Mouse (Mus musculus): Measurements from ENCODE around the gene Vmn1r221. TPM values are rescaled to one million over a fixed set of nuclear protein-coding genes. Genes with fewer than 3 reads are reported as not detected.
A peak's percentile ranks its signal among the peaks of the same experiment; 100 is the strongest.
"Not testable (repeated sequence)": the region's sequence is repeated elsewhere in the genome, so short reads cannot be mapped to it uniquely, and the experiment has no call there.

Vmn1r221 gene
- not detected in 2 replicates for polyA plus RNA-seq (2015; fragmentation: Nextera tagmentation; extraction: Ambion mirVana)

DNA sequence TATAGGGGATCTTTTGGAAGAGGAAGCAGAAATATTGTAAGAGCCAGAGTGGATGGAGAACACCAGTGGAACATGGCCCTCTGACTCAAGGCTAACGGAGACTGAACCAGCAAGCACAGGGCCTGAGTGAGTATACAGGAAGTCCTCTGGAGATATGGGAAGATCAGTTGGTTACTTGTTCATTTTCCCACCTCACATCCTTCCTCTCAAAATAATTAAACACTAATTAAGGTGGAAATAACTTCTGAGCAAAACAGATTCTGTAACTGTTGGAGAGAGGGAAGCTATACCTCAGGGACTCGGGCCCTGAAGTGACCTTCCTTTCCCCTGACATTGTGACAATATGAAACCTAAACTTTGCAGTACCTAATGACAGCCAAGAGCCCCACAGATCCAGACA is at the start of gene Vmn1r221:
TSS of gene Vmn1r221 (plus strand) at position 301 of the 400 bp plus-strand sequence.
- H3K4me2 ChIP-seq (replicated peaks) = not testable (repeated sequence)

DNA sequence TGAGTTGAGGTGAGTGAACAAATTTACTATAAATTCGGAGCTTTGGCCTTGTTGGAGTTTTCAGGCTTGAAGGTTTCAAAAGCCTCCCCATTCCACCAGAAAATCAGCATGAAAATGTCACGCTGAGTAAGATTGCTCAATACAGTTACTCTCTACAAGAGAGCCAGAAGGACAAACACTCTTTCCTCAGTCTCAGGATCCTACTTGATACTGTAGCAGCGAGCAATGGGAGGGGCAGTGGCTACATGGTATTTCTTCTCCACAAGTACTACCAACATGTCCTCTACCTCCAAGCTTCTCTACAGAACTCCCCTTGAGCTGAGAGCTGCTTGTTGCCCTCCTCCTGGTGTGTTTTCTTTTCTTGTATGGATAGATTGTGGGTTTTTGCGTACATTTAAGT is 47.5 kb upstream of the Vmn1r221 start:
- H3K9me3 ChIP-seq; H3K36me3 ChIP-seq; H3K4me2 ChIP-seq (replicated peaks); H3K9ac ChIP-seq (replicated peaks); H3K27ac ChIP-seq (replicated peaks); H3K4me3 ChIP-seq; H3K4me1 ChIP-seq; H3K27me3 ChIP-seq; ATAC-seq (replicated peaks): not testable (repeated sequence)
- 84% methylated on average over 4 of the region's 4 CpGs for WGBS

More for the DNA sequence above, at the start of gene Vmn1r221:
- not testable (repeated sequence) for H3K4me3 ChIP-seq; H3K27me3 ChIP-seq; H3K9me3 ChIP-seq; H3K9ac ChIP-seq (replicated peaks); ATAC-seq (replicated peaks); H3K27ac ChIP-seq (replicated peaks); H3K36me3 ChIP-seq; H3K4me1 ChIP-seq
- 92% methylated on average over 2 of the region's 2 CpGs for WGBS

DNA sequence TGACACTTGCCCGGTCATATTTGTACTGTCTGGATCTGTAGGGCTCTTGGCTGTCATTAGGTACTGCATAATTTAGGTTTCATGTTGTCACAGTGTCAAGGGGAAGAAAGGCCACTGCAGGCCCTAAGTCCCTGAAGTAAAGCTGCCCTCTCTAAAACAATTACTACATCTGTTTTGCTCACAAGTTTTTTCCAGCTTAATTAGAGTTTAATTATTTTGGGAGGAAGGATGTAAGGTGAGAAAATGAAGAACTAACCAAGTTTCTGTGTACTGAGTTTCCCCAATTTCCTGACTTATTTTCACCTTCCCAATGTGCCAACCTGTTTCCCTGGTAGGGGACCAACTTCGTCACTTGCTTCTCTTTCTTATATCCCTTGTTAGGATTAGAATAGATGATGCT is 26.1 kb upstream of the Vmn1r221 start, which contains the start of gene Vmn1r220:
TSS of gene Vmn1r220 (minus strand) at position 101 of the 400 bp plus-strand sequence.
- no peak for ATAC-seq (replicated peaks)
- Histone ChIP-seq H3K27me3 (no peaks in the 10 kb centered on the region), H3K4me2 (replicated peaks) (no peak within 1 kb of the TSS), H3K36me3 (no peaks in the 10 kb centered on the region), H3K4me3 (no peak within 1 kb of the TSS), H3K9ac (replicated peaks) (no peak within 1 kb of the TSS), H3K27ac (replicated peaks) (no peak within 1 kb of the TSS), H3K9me3 (no peaks in the 10 kb centered on the region), H3K4me1 (no peaks in the 10 kb centered on the region)
- WGBS = 91% methylated on average over 2 of the region's 2 CpGs

DNA sequence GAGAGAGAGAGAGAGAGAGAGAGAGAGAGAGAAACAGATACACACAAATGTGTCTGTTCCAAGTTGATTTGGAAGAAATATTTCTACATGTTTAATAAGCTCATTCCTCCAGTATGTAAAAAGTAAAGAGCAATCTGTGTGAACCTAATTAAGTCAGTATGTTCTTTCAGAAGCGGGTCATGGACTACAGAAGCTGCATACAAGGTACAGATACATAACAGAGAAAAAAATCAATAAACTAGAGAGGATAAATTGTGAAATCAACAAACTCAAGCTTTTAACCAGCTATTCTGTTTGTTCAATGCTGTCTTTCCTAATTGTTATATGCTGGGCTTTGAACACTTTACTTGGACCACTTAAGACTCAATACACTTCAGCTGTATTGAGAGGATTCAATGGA is 10.0 kb upstream of the Vmn1r221 start:
- WGBS = 77% methylated on average over 1 of the region's 1 CpGs
- H3K27me3 ChIP-seq; H3K9ac ChIP-seq (replicated peaks); H3K36me3 ChIP-seq; H3K9me3 ChIP-seq; H3K27ac ChIP-seq (replicated peaks); H3K4me3 ChIP-seq; H3K4me2 ChIP-seq (replicated peaks); H3K4me1 ChIP-seq; ATAC-seq (replicated peaks): not testable (repeated sequence)

DNA sequence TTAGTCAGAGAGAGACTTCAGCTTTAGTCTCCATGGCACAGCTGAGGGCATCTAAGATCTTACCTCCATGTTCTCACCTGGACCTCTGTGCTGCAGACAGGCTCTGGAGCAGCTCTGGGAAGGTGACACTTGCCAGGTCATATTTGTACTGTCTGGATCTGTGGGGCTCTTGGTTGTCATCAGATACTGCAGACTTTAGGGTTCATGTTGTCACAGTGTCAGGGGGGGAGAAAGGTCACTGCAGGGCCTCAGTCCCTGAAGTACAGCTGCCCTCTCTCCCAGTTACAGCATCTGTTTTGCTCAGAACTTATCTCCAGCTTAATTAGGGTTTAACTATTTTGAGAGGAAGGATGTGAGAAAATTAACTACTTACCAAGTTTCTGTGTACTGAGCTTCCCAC is 21.9 kb downstream of the Vmn1r221 start, which contains the start of gene Vmn1r222:
TSS of gene Vmn1r222 (minus strand) at position 101 of the 400 bp plus-strand sequence.
- H3K4me1 ChIP-seq; H3K27me3 ChIP-seq; H3K27ac ChIP-seq (replicated peaks); H3K4me2 ChIP-seq (replicated peaks); H3K36me3 ChIP-seq; H3K9me3 ChIP-seq; H3K4me3 ChIP-seq; H3K9ac ChIP-seq (replicated peaks); ATAC-seq (replicated peaks): not testable (repeated sequence)

DNA sequence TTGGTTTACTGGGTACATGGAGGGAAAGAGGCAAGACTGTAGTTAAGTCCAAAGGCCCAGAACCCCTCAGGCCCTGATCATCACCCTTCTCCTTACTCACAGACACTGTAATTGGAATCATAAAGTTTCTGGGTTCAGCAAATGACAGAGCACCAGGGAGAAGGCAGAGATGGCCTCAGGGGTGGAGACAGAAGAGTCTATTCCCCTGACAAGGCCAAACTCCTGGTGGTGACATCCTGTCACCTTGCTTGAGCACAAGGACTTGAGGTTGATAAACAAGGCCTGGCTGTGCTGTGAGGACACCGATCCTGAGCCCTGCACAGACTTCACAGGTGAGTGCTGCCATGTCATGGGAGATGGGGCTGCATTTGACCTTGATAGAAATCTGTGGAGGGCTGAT is 32.9 kb downstream of the Vmn1r221 start, which contains the start of gene Vmn1r223:
TSS of gene Vmn1r223 (plus strand) at position 301 of the 400 bp plus-strand sequence.
- H3K9me3 ChIP-seq; H3K4me1 ChIP-seq; H3K9ac ChIP-seq (replicated peaks); H3K27ac ChIP-seq (replicated peaks); H3K4me3 ChIP-seq; ATAC-seq (replicated peaks); H3K27me3 ChIP-seq; H3K4me2 ChIP-seq (replicated peaks); H3K36me3 ChIP-seq: not testable (repeated sequence)
- 86% methylated on average over 1 of the region's 1 CpGs for WGBS

DNA sequence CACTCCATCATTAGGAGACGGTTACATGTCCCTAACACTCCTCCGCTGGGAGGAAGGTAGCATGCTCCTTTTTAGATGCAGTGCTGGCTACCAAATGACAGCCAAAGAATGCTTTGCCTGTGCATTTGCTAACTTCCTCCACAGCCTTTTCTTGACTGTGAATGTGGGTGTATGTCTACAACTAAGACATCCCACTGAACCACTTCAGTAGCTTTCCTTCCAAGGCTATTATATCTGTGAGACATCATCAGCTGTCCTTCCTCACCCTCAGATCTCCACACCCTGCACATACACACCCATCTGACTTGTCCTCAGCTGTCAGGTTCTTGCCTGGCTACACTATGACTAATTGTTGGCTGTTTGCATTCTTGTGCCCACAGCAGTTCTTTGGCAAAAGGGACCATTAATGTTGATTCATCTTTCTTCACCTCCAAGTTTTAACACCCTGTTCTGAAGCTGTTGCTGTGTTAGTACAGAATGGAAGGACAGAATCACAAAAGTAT is 44.7 kb downstream of the Vmn1r221 start:
- H3K9ac ChIP-seq (replicated peaks) = no peak overlapping the region
- H3K4me2 ChIP-seq (replicated peaks) = no peak overlapping the region
- no peak overlapping the region for H3K4me3 ChIP-seq
- no peak for ATAC-seq (replicated peaks)
- H3K36me3 ChIP-seq = no peaks in the 10 kb centered on the region
- no peaks in the 10 kb centered on the region for H3K4me1 ChIP-seq
- no peaks in the 10 kb centered on the region for H3K9me3 ChIP-seq
- H3K27ac ChIP-seq (replicated peaks) = no peak overlapping the region
- no peaks in the 10 kb centered on the region for H3K27me3 ChIP-seq
- WGBS = 87% methylated on average over 2 of the region's 2 CpGs

DNA sequence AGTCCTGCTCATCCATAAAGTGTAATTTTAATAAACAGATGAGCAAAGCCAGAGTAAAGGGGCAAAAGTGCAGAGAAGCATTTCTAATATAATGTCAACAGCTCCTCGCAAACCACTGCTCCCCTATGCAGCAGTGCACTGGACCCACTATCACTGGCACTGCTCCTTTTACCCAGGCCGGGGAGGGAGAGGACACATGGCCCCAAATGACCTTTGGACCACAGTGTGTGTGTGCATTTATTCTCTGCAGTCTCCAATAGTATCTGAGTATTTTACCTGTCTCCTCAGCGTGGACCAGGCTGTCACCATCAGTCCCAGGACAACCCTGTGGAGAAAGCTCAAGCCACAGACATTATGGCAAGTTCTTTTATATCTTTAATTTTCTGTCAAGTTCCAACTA is 54.7 kb downstream of the Vmn1r221 start:
- not testable (repeated sequence) for H3K4me1 ChIP-seq; H3K27me3 ChIP-seq; H3K36me3 ChIP-seq; H3K4me3 ChIP-seq; H3K9me3 ChIP-seq; H3K9ac ChIP-seq (replicated peaks); H3K4me2 ChIP-seq (replicated peaks); H3K27ac ChIP-seq (replicated peaks); ATAC-seq (replicated peaks)
- WGBS = 89% methylated on average over 3 of the region's 3 CpGs

DNA sequence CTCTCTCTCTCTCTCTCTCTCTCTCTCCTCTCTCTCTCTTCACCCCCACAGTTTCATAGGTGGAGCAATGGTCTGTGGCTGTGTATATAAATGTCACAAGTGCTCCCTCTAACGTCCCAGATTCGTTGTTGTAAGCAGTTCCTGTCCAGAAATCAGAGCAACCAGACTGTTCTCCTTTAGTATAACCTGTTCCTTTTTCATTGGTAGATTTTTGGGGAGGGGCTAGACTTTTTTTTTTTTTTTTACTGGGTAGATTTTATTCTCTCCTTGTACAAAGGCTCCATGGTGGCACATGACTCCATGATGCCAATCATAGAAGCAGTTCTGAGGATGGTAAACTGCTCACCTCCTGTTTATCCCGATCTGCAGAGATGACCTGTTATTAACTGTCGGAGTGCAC is 55.2 kb downstream of the Vmn1r221 start:
- not testable (repeated sequence) for H3K4me3 ChIP-seq; H3K36me3 ChIP-seq; H3K9me3 ChIP-seq; H3K4me1 ChIP-seq; H3K27me3 ChIP-seq; H3K9ac ChIP-seq (replicated peaks); H3K27ac ChIP-seq (replicated peaks); H3K4me2 ChIP-seq (replicated peaks)
- ATAC-seq (replicated peaks) = peak; percentile 74
- 37% methylated on average over 4 of the region's 4 CpGs for WGBS

DNA sequence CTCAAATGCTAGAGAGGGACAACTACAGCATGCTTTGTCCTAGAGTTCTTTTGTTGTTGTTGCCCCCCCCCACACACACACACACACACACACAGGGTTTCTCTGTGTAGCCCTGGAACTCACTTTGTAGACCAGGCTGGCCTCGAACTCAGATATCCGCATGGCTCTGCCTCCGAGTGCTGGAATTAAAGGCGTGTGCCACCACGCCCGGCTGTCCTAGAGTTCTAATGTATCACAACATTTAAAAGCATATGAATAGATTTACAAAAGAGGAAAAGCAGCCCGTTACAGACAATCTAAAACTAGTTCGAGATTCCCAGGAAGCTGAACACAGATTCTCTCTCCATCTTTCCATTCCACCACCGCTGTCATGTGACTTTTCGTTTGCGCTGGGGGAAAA is 55.8 kb downstream of the Vmn1r221 start:
- H3K36me3 ChIP-seq = no peaks in the 10 kb centered on the region
- H3K9me3 ChIP-seq = no peaks in the 10 kb centered on the region
- peaks cover 10% of the 10 kb centered on the region for H3K4me1 ChIP-seq
- peak; percentile 57 for ATAC-seq (replicated peaks)
- peak overlapping the region; percentile 35; the same call in 1 of the 2 replicates for H3K9ac ChIP-seq (replicated peaks)
- H3K27me3 ChIP-seq = no peaks in the 10 kb centered on the region; the same call in 1 of the 2 replicates
- H3K4me2 ChIP-seq (replicated peaks) = peak overlapping the region; percentile 48
- no peak overlapping the region for H3K27ac ChIP-seq (replicated peaks)
- H3K4me3 ChIP-seq = peak overlapping the region; percentile 43
- 29% methylated on average over 11 of the region's 11 CpGs for WGBS

DNA sequence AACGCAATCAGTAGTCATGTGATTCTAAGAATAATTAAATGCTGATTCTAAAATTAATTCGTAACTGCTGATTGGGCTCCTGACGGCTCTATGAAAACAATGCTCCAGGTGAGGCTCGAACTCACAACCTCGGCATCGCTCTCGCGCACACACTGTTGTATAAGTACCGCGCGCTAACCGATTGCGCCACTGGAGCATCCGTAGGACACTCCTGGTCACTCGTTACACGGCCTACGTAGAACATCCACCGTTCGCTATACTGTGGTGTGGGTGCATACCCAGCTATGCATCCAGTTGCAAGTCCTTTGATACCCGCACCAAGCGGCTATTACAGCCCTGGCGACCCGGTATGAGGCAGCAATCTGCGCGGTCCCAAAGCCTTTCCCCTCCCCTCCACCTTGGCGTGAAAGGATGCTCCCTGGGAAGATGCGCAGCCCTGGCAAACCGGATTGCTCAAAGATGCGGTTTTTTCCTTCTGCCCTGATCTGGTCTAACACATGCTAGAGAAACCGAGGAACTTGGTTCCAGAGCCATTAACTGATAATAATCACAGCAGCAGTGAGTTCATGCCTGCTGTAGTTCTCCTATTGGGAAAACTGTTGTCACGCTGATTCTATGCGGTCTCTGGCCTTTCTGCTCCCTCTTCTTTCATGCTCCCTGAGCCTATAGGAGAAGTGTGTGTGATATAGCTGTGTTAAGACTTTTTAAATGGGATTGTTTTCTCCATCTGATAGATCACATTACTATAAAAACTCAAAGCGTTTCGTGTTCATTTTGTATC is 56.6 kb downstream of the Vmn1r221 start:
- 3% methylated on average over 34 of the region's 34 CpGs for WGBS
- Histone ChIP-seq H3K36me3 (no peaks in the 10 kb centered on the region), H3K27ac (replicated peaks) (no peak overlapping the region), H3K9me3 (no peaks in the 10 kb centered on the region), H3K9ac (replicated peaks) (peak overlapping the region; percentile 35), H3K4me3 (peak overlapping the region; percentile 43), H3K4me1 (peaks cover 10% of the 10 kb centered on the region), H3K27me3 (no peaks in the 10 kb centered on the region; the same call in 1 of the 2 replicates), H3K4me2 (replicated peaks) (peak overlapping the region; percentile 48)
- ATAC-seq (replicated peaks) = peak; percentile 93

All from forebrain, embryonic 15.5 days (tissue).